Mouse (Mus musculus) cerebellum, adult 8-10 months (tissue): ENCODE measurements around the gene Epha5.

ENCODE experiments used
- DNase-seq: peaks from one replicate; pipeline ENCODE4 v3.0.0; 2022

Epha5 gene

DNA sequence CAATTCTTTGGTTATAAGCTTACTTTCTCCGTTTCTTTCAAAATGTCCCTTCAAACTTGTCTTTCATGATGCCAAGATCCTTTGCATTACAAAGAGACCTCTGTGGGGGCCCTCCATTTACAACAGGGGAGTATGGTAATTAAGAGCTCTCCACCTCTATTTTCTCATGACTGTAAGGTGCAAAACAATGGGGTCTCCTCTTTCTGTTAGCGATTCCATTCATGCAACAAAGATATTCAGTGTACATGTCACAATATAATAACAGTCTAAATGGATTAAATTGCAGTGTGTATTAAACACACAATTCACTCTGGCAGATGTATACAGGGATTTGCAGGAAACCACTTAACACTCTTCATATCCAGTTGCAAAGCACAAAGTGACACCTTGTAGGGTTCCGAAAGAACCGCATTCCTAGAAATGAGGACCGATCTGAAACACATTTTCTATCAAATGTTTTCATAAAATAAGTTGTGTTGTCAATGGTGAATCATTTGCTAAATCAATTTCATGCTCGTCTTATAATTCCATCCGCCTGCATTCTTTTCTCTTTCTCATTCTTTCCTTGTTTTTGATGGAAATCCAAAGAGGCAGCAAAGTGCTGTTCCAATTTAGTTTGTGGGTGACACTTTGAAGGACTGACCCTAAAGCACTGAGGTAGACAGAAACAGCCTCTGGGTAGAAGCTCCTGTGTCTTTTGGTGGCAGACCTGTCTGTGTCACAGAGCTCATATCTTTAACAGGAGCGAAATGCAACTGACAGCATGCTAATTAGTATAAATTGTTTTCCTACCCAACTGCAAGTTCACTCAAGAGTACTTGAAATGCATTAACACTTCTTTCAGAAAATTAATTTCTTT, 118.1 kb downstream of the Epha5 start:
- no peak for DNase-seq

DNA sequence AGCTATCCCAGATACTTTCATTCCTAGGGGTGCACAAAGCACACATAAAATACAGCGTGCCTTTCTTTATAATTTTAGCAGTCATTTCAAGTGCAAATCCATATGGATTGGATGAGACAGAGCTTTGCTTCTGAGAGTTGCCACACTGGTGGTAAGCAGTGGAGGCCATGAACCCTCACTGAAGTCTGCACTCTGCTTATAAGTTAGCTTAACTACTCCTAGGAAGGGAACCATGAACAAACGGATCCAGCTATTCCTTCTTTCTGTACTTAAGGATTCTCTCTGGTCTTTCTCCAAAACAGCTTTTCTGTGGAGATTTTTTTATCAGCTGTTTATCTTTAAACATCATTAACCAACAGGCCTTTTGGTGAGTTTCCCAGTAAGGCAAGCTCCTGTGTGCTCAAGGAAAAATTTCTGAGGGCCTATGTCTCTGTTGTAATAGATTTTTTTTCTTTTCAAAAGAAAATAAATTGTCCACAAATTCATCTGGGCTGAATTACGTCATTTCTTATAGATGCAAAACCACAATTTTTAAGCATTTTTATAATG, 127.7 kb downstream of the Epha5 start:
- DNase-seq: no peak

GRCm38 (mm10) chr5:84281290-84282017, 135.7 kb downstream of the Epha5 start:
- DNase-seq: no peak

- no peak for DNase-seq
Measured at GRCm38 (mm10) chr5:84276996-84277395, 140.2 kb downstream of the Epha5 start.

- DNase-seq: no peak
Measured at GRCm38 (mm10) chr5:84265407-84265806, 151.8 kb downstream of the Epha5 start.

- no peak for DNase-seq
Measured at GRCm38 (mm10) chr5:84263999-84264398, 153.2 kb downstream of the Epha5 start.

GRCm38 (mm10) chr5:84229971-84230370, 187.2 kb downstream of the Epha5 start:
- no peak for DNase-seq

- no peak for DNase-seq
Measured at GRCm38 (mm10) chr5:84208609-84209008, 208.6 kb downstream of the Epha5 start.

DNA sequence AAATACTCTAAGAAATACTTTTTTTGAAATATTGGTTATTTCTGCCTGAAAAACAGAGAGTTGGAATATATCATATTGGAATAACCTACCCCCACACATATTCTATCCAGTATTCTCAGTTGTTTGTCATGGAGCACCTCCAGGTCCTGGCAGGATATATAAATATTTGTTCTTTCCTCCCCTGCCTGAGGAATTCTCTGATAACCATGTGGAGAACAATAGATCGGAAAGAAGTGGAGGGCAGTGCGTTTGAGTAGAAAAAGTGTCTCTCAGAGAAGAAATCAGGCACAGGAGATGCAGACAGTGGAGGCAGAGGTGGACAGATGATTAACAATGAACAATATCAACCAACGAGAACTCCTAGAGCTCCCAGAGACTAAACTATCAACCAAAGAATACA, 223.8 kb downstream of the Epha5 start:
- DNase-seq: no peak

DNA sequence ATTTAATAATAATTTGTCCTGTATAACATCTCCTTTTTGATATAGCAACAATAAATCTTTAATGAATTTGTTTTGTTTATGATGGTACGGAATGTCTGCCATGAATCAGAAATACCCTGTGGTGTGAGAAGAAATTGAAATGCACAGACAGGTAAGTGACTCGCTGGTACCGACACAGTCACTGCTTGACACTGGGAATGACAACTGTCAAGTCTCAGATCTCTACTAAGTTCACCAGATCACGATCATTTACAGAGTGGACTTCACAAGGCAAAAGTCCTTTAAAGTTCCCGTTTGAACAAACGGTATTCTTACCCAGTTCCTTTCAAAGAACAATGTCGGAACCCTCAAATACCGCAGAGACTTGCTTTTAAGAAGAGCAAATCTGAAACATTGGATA, 233.0 kb downstream of the Epha5 start:
- DNase-seq: no peak

GRCm38 (mm10) chr5:84153095-84153494, 264.1 kb downstream of the Epha5 start:
- DNase-seq: no peak

- no peak for DNase-seq
Measured at GRCm38 (mm10) chr5:84142138-84142537, 275.0 kb downstream of the Epha5 start.

DNA sequence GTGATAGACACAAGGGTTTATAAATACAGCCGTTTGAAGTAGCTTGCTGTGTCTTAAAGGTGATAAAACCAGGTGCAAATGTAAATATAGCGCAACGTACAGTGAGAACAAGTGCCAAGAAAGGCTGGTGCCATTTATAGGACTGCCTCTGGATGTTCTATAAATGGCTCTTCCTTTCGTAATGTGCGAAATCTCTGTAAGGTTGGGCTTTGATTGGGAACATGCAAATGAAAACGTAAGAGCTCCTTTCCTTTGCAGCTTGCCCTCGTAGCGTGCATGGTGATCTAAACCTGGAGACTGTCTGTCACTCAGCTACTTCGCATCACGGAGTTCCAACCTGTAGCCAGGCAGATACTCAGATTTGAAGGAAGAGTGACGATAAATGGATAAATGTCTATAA, 321.2 kb downstream of the Epha5 start:
- DNase-seq: no peak

DNA sequence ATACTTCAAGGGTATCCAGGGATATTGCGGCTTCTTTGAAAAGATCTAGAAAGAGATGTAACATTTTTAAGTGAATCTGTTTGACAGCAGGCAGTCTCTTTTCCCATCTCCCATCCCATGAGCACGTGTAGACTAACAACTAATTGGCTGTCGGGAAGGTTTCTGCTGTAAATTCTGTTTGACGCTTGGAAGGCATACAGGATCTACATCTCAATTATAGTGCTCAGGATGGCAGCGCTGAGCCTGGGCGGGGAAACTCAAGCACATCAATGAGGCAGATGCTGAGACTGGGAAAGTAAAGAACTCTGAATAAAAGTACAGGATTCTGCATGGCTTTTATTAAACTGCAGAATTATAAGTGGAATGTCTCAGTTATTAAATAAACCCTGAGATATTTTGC, 335.9 kb downstream of the Epha5 start:
- no peak for DNase-seq

DNA sequence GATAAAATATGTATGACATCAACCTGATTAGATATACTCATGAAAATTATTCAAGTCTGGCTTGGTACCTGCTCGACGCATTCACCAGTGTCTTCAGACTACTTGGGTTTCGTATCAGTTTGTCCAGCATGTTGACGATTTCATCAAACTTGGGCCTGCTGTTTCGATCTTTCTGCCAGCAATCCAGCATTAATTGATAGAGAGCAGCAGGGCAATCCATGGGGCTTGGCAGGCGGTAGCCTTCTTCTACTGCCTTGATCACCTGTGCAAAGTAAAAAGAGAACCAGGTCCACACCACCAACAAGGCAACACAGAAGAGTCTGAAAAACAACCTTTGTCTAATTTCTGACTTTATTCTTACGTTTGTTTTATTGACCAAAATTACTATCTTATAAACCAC, 346.2 kb downstream of the Epha5 start:
- no peak for DNase-seq

GRCm38 (mm10) chr5:84053880-84054279, 363.3 kb downstream of the Epha5 start:
- no peak for DNase-seq

GRCm38 (mm10) chr5:84037250-84037963, 379.8 kb downstream of the Epha5 start:
- no peak for DNase-seq
